Mouse (Mus musculus) lung, embryonic 14.5 days (tissue): ENCODE measurements around the gene Prm3. TPM values are rescaled to one million over a fixed set of nuclear protein-coding genes. Genes with fewer than 3 reads are reported as not detected.

ENCODE experiments used
- ATAC-seq: fragments of 200-750 bp; cut with Nextera tagmentation; 2 replicates; pipeline ENCODE4 v1.8.0; 2017; ENCODE audit warnings: mild to moderate bottlenecking, moderate TSS enrichment, moderate library complexity; ENCODE audit not compliant: insufficient read depth
- DNase-seq: peaks from one replicate; pipeline ENCODE4 v3.0.0-alpha.2; 2015
- H3K27ac ChIP-seq: fragments of 300-500 bp; sonication (generic); 2 replicates; pipeline ENCODE4 v1.5.1; 2014; ENCODE audit warnings: low read depth, mild to moderate bottlenecking, moderate library complexity
- H3K27me3 ChIP-seq: fragments of 300-500 bp; sonication (generic); 2 replicates; pipeline ENCODE4 v1.6.1; 2014; ENCODE audit warnings: low read length, control low read depth; ENCODE audit not compliant: insufficient read depth
- H3K36me3 ChIP-seq: fragments of 300-500 bp; sonication (generic); 2 replicates; pipeline ENCODE4 v1.6.1; 2014; ENCODE audit warnings: control low read depth; ENCODE audit not compliant: insufficient read depth
- H3K4me1 ChIP-seq: fragments of 300-500 bp; sonication (generic); 2 replicates; pipeline ENCODE4 v1.6.1; 2014; ENCODE audit warnings: antibody characterized with exemption, control low read depth; ENCODE audit not compliant: insufficient read depth
- H3K4me2 ChIP-seq: fragments of 300-500 bp; sonication (generic); 2 replicates; pipeline ENCODE4 v1.6.1; 2014; ENCODE audit warnings: mild to moderate bottlenecking
- H3K4me3 ChIP-seq: fragments of 300-500 bp; sonication (generic); 2 replicates; pipeline ENCODE4 v1.5.1; 2014; ENCODE audit warnings: low read depth, low read length
- H3K9ac ChIP-seq: fragments of 300-500 bp; sonication (generic); 2 replicates; pipeline ENCODE4 v1.6.1; 2014
- H3K9me3 ChIP-seq: fragments of 300-500 bp; sonication (generic); 2 replicates; pipeline ENCODE4 v1.6.1; 2016; ENCODE audit warnings: low read depth, low read length, control low read depth
- CTCF ChIP-seq: IDR thresholded peaks from 2 replicates; pipeline ENCODE4 v1.5.1; 2016; ENCODE audit warnings: antibody characterized with exemption, low read depth
- WGBS: fragments of 180-500 bp; shearing (Covaris S2); extraction: QIAGEN DNeasy Blood & Tissue Kit; methylation state at CpG from one replicate; pipeline ENCODE4 v1.1.7; 2014; 5-methylcytosine and 5-hydroxymethylcytosine counted together
- polyA plus RNA-seq: library from polyadenylated mRNA; unstranded; fragments of >200 nt; fragmentation: Nextera tagmentation; extraction: Ambion mirVana; gene quantifications from 2 replicates; pipeline ENCODE4 v1.2.1, GENCODE M21; 2014

Gene Prm3
- polyA plus RNA-seq, 1 experiment from 2014 or later, result not detected

- H3K9me3 ChIP-seq, result no peaks in the 10 kb centered on the region
- DNase-seq, result no peak
Measured at GRCm38 (mm10) chr16:10761182-10761581, 29.5 kb downstream of the Prm3 start.

GRCm38 (mm10) chr16:10756168-10756567 is 34.5 kb downstream of the Prm3 start:
- no peaks in the 10 kb centered on the region for H3K4me1 ChIP-seq
- H3K9ac ChIP-seq, result no peak overlapping the region
- H3K27ac ChIP-seq, result no peak overlapping the region
- no peak overlapping the region for H3K4me3 ChIP-seq
- H3K9me3 ChIP-seq, result no peaks in the 10 kb centered on the region
- WGBS, result 69% methylated on average over 5 of the region's 6 CpGs
- no peaks in the 10 kb centered on the region for H3K27me3 ChIP-seq
- ATAC-seq (no peak), DNase-seq (no peak)
- H3K36me3 ChIP-seq, result no peaks in the 10 kb centered on the region
- TF ChIP-seq CTCF, result no peak
- no peak overlapping the region for H3K4me2 ChIP-seq

More at GRCm38 (mm10) chr16:10761182-10761581, 29.5 kb downstream of the Prm3 start:
- no peaks in the 10 kb centered on the region for H3K36me3 ChIP-seq
- no peak for TF ChIP-seq CTCF
- H3K27ac ChIP-seq, result no peak overlapping the region
- H3K4me3 ChIP-seq, result no peak overlapping the region
- WGBS, result 69% methylated on average over 8 of the region's 8 CpGs
- H3K4me2 ChIP-seq, result no peak overlapping the region
- H3K9ac ChIP-seq, result no peak overlapping the region
- ATAC-seq, result no peak
- peaks cover 9% of the 10 kb centered on the region; the same call in 1 of the 2 replicates for H3K4me1 ChIP-seq
- H3K27me3 ChIP-seq, result no peaks in the 10 kb centered on the region

GRCm38 (mm10) chr16:10754521-10755296 is 36.0 kb downstream of the Prm3 start:
- H3K9me3 ChIP-seq, result no peaks in the 10 kb centered on the region
- no peak overlapping the region for H3K4me2 ChIP-seq
- no peak overlapping the region for H3K27ac ChIP-seq
- no peak for ATAC-seq
- H3K36me3 ChIP-seq, result no peaks in the 10 kb centered on the region
- TF ChIP-seq CTCF, result no peak
- H3K27me3 ChIP-seq, result no peaks in the 10 kb centered on the region
- H3K9ac ChIP-seq, result no peak overlapping the region
- no peak for DNase-seq
- peaks cover 4% of the 10 kb centered on the region; the same call in 1 of the 2 replicates for H3K4me1 ChIP-seq
- 84% methylated on average over 3 of the region's 3 CpGs for WGBS
- no peak overlapping the region for H3K4me3 ChIP-seq

- Histone ChIP-seq H3K9me3 (no peaks in the 10 kb centered on the region), H3K27ac (no peak overlapping the region; the same call in 1 of the 2 replicates), H3K9ac (no peak overlapping the region), H3K4me1 (peaks cover 6% of the 10 kb centered on the region; the same call in 1 of the 2 replicates), H3K4me2 (no peak overlapping the region), H3K27me3 (no peaks in the 10 kb centered on the region), H3K36me3 (no peaks in the 10 kb centered on the region), H3K4me3 (no peak overlapping the region)
- ATAC-seq (peak; percentile 72), DNase-seq (peak; percentile 65)
- TF ChIP-seq CTCF, result no peak
- WGBS, result 24% methylated on average over 7 of the region's 7 CpGs
Measured at GRCm38 (mm10) chr16:10749824-10750223, 40.9 kb downstream of the Prm3 start.

GRCm38 (mm10) chr16:10749226-10749625 is 41.5 kb downstream of the Prm3 start:
- no peak overlapping the region for H3K4me2 ChIP-seq
- no peak overlapping the region for H3K4me3 ChIP-seq
- no peak overlapping the region for H3K9ac ChIP-seq
- H3K9me3 ChIP-seq, result no peaks in the 10 kb centered on the region
- no peaks in the 10 kb centered on the region for H3K27me3 ChIP-seq
- TF ChIP-seq CTCF, result no peak
- H3K36me3 ChIP-seq, result no peaks in the 10 kb centered on the region
- H3K27ac ChIP-seq, result no peak overlapping the region
- DNase-seq (no peak), ATAC-seq (0 out of 2 replicates have a peak, but pooled peaks have one; percentile 9)
- H3K4me1 ChIP-seq, result peaks cover 6% of the 10 kb centered on the region; the same call in 1 of the 2 replicates
- WGBS, result 20% methylated on average over 7 of the region's 7 CpGs

- no peak overlapping the region for H3K4me3 ChIP-seq
- 58% methylated on average over 2 of the region's 2 CpGs for WGBS
- H3K27me3 ChIP-seq, result no peaks in the 10 kb centered on the region
- H3K27ac ChIP-seq, result no peak overlapping the region; the same call in 1 of the 2 replicates
- peaks cover 16% of the 10 kb centered on the region; the same call in 1 of the 2 replicates for H3K4me1 ChIP-seq
- H3K9me3 ChIP-seq, result no peaks in the 10 kb centered on the region
- peak; percentile 48; the same call in 1 of the 2 replicates for ATAC-seq
- TF ChIP-seq CTCF, result no peak
- no peak overlapping the region for H3K4me2 ChIP-seq
- H3K9ac ChIP-seq, result no peak overlapping the region
- H3K36me3 ChIP-seq, result no peaks in the 10 kb centered on the region
- peak; percentile 67 for DNase-seq
Measured at GRCm38 (mm10) chr16:10741082-10741481, 49.6 kb downstream of the Prm3 start.

Other genes with a start within 250 kb of the Prm3 start
- 29.0 and 32.2 TPM in 2 replicates for gene Dexi, start 247.9 kb downstream of the Prm3 start, polyA plus RNA-seq
- 26.8 and 27.4 TPM in 2 replicates for gene Clec16a, start 245.6 kb downstream of the Prm3 start, polyA plus RNA-seq
- 9.1 and 9.3 TPM in 2 replicates for gene Socs1, start 5.4 kb downstream of the Prm3 start, polyA plus RNA-seq
- gene Tnp2, start 2.3 kb downstream of the Prm3 start, polyA plus RNA-seq, result not detected in 2 replicates
- not detected in 2 replicates for gene Prm2, start 5.2 kb upstream of the Prm3 start, polyA plus RNA-seq
- gene Prm1, start 14.9 kb upstream of the Prm3 start, polyA plus RNA-seq, result not detected in 2 replicates
- not detected in 2 replicates for gene Gm11172, start 22.0 kb upstream of the Prm3 start, polyA plus RNA-seq
- gene Rmi2, start 44.1 kb upstream of the Prm3 start, polyA plus RNA-seq, result 4.3 and 4.8 TPM in 2 replicates